Mouse (Mus musculus) erythroblast, embryonic 14.5 days (primary cell): ENCODE results near the gene Npas2. TPM values are rescaled to one million over a fixed set of nuclear protein-coding genes. Genes with fewer than 3 reads are reported as not detected.

Source experiments
- H3K27me3 ChIP-seq: 2 replicates; pipeline ENCODE4 v1.6.1; 2012; ENCODE audit warnings: inconsistent platforms; ENCODE audit not compliant: control insufficient read depth
- H3K36me3 ChIP-seq: 2 replicates; pipeline ENCODE4 v1.6.1; 2012; ENCODE audit warnings: mild to moderate bottlenecking, inconsistent platforms; ENCODE audit not compliant: control insufficient read depth
- H3K4me1 ChIP-seq: 2 replicates; pipeline ENCODE4 v1.6.1; 2012; ENCODE audit warnings: inconsistent platforms; ENCODE audit not compliant: control insufficient read depth
- H3K4me3 ChIP-seq: replicated peaks from 2 replicates; pipeline ENCODE3; 2012; ENCODE audit warnings: moderate library complexity, mild to moderate bottlenecking, inconsistent platforms
- H3K9me3 ChIP-seq: 2 replicates; pipeline ENCODE4 v1.6.1; 2012; ENCODE audit warnings: low read length, inconsistent platforms, mixed read lengths; ENCODE audit not compliant: control insufficient read depth
- GATA1 ChIP-seq: IDR thresholded peaks from 2 replicates; pipeline ENCODE4 v1.6.1; 2012; ENCODE audit warnings: low read length, inconsistent platforms, mixed read lengths
- TAL1 ChIP-seq: IDR thresholded peaks from 3 replicates; pipeline ENCODE4 v1.6.1; 2012; ENCODE audit warnings: low read length, inconsistent platforms, mixed read lengths
- polyA plus RNA-seq: library from polyadenylated mRNA; stranded (reverse); fragments of >175 nt; gene quantifications from 2 replicates; pipeline ENCODE4 v1.2.3, GENCODE M21; 2012

Npas2 gene
- not detected in 2 replicates for polyA plus RNA-seq

- H3K4me1 ChIP-seq, result no peaks in the 10 kb centered on the region
- no peak for TF ChIP-seq TAL1
- no peaks in the 10 kb centered on the region for H3K9me3 ChIP-seq
- H3K4me3 ChIP-seq, result peak within 1 kb of the TSS; percentile 47
- no peaks in the 10 kb centered on the region for H3K36me3 ChIP-seq
- H3K27me3 ChIP-seq, result peaks cover 48% of the 10 kb centered on the region
Measured at GRCm38 (mm10) chr1:39192997-39193861, at the start of gene Npas2. TSS of gene Npas2 (plus strand) at chr1:39193731.

DNA sequence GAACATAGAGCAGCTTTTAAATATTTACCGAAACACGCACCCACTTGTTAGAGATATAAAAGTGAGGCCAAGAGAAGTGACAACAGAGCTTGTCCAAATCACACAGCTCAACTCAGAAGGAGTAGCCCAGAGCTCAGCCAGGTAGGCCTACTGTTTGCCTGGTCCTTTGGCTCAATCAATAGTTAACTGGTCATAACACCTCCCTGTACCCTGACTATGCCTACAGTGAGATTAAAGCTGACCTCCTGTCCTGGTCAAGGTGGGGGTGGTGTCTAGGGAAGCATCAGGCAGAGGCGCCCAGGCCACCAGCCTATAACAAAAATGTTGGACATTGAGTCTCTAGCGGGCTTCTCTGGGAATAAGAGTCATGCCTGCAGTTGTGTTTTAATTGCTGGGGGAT, 36.8 kb upstream of the Npas2 start:
- no peaks in the 10 kb centered on the region for H3K36me3 ChIP-seq
- no peaks in the 10 kb centered on the region for H3K4me1 ChIP-seq
- TF ChIP-seq GATA1 (no peak), TAL1 (no peak)
- no peak overlapping the region for H3K4me3 ChIP-seq
- no peaks in the 10 kb centered on the region for H3K27me3 ChIP-seq
- no peaks in the 10 kb centered on the region for H3K9me3 ChIP-seq

DNA sequence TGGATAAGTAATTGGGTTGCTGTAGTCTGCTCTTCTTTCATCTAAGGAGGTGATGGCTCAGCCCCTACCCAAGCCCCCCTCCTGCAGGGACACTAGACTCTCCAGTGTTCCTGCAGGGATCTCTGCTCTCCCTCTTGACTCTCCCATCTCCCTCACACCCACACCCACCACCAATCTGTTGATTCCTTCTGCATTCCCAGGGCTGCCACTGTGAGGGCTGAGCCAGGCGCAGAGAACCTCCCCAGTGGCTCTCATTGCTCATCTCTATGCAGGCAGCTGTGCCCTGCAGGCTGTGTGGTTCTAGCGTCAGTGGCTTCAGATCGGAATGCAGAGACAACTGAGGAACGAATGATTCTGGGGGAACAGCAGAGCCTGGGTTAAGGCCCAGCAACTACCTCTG, 33.4 kb upstream of the Npas2 start:
- H3K4me1 ChIP-seq, result no peaks in the 10 kb centered on the region
- H3K36me3 ChIP-seq, result no peaks in the 10 kb centered on the region
- H3K4me3 ChIP-seq, result no peak overlapping the region
- TF ChIP-seq TAL1, result no peak
- no peak for TF ChIP-seq GATA1
- no peaks in the 10 kb centered on the region for H3K27me3 ChIP-seq
- no peaks in the 10 kb centered on the region for H3K9me3 ChIP-seq

GRCm38 (mm10) chr1:39163077-39163476, 30.5 kb upstream of the Npas2 start:
- Histone ChIP-seq H3K4me1 (no peaks in the 10 kb centered on the region), H3K27me3 (no peaks in the 10 kb centered on the region), H3K9me3 (no peaks in the 10 kb centered on the region), H3K4me3 (no peak overlapping the region), H3K36me3 (no peaks in the 10 kb centered on the region)
- TF ChIP-seq TAL1 (no peak), GATA1 (no peak)

DNA sequence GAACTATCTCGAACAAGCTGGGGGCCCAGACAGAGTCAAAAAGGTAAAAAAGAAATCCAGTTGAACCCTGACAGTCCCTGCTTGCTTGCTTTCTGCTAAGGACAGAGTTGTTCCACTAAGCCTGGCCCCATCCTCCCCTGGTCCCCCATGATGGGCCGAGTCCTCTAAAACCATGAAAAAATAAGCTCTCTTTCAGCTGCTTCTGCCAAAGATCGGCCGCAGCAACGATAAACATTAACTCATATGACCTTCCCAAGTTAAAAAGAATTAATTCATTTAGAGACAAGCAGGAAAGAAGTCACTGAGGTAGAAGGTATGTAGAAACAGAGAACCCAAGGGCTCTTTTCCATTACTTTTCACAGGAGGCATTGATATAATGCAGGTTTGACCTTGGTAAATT, 16.8 kb upstream of the Npas2 start:
- Histone ChIP-seq H3K4me3 (no peak overlapping the region), H3K4me1 (no peaks in the 10 kb centered on the region), H3K9me3 (peaks cover 23% of the 10 kb centered on the region), H3K36me3 (no peaks in the 10 kb centered on the region), H3K27me3 (no peaks in the 10 kb centered on the region)
- TF ChIP-seq TAL1, result no peak
- no peak for TF ChIP-seq GATA1

DNA sequence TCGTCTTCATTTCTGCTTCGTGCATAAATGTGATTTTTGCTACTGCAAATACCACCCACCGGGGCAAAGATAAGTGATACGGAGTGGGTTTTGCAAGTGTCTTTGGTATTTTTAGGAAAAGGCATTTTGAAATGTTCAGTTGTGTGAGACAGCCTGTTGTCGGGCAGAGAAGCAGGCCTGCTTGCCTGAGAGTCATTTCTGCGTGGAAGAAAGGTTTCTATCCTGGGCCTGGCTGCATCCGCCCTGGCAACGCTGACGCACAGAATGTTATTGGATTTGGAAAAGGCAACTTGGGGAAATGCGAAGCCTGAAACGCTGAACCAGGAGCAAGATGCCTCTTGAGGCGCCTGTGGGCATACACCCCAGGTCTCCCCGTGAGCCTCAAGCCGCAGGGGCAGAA, 16.3 kb upstream of the Npas2 start:
- no peak for TF ChIP-seq GATA1
- TF ChIP-seq TAL1, result no peak
- no peaks in the 10 kb centered on the region for H3K27me3 ChIP-seq
- peaks cover 26% of the 10 kb centered on the region for H3K9me3 ChIP-seq

GRCm38 (mm10) chr1:39179806-39180205, 13.7 kb upstream of the Npas2 start:
- H3K36me3 ChIP-seq, result no peaks in the 10 kb centered on the region
- H3K4me1 ChIP-seq, result no peaks in the 10 kb centered on the region
- no peak overlapping the region for H3K4me3 ChIP-seq
- H3K9me3 ChIP-seq, result peaks cover 27% of the 10 kb centered on the region
- no peaks in the 10 kb centered on the region for H3K27me3 ChIP-seq
- TF ChIP-seq GATA1 (no peak), TAL1 (no peak)

More for the DNA sequence above, 16.3 kb upstream of the Npas2 start:
- Histone ChIP-seq H3K36me3 (no peaks in the 10 kb centered on the region), H3K4me1 (no peaks in the 10 kb centered on the region), H3K4me3 (no peak overlapping the region)

GRCm38 (mm10) chr1:39180517-39180916, 13.0 kb upstream of the Npas2 start:
- Histone ChIP-seq H3K27me3 (no peaks in the 10 kb centered on the region), H3K4me3 (no peak overlapping the region), H3K4me1 (no peaks in the 10 kb centered on the region), H3K9me3 (peaks cover 27% of the 10 kb centered on the region), H3K36me3 (no peaks in the 10 kb centered on the region)
- TF ChIP-seq GATA1 (no peak), TAL1 (no peak)

GRCm38 (mm10) chr1:39181901-39182300, 11.6 kb upstream of the Npas2 start:
- Histone ChIP-seq H3K4me1 (no peaks in the 10 kb centered on the region), H3K9me3 (peaks cover 27% of the 10 kb centered on the region), H3K36me3 (no peaks in the 10 kb centered on the region), H3K27me3 (no peaks in the 10 kb centered on the region), H3K4me3 (no peak overlapping the region)
- TF ChIP-seq GATA1, result no peak
